Mouse (Mus musculus) gastrocnemius, adult 2 months (tissue): Measurements from ENCODE around the gene Mettl6. TPM values are rescaled to one million over a fixed set of nuclear protein-coding genes. Genes with fewer than 3 reads are reported as not detected.

Experiments used
- DNase-seq: peaks from one replicate; pipeline ENCODE4 v3.0.0; 2022
- H3K27ac ChIP-seq: fragments of 200-600 bp; 2 replicates; pipeline ENCODE4 v1.8.1; 2022; ENCODE audit warnings: mild to moderate bottlenecking
- H3K4me3 ChIP-seq: fragments of 200-600 bp; 2 replicates; pipeline ENCODE4 v1.8.1; 2022; ENCODE audit warnings: mild to moderate bottlenecking, moderate library complexity
- CTCF ChIP-seq: fragments of 200-600 bp; IDR thresholded peaks from 2 replicates; pipeline ENCODE4 v1.8.1; 2022; ENCODE audit warnings: antibody characterized with exemption, mild to moderate bottlenecking, moderate library complexity
- intact Hi-C: fragments of 180-260 bp; cut with DNase I; formaldehyde crosslinking; loops from one replicate; pipeline ENCODE4 v1.15.1; 2025
- long read RNA-seq, 2 experiments: library from polyadenylated mRNA; stranded (forward); transcript quantifications; one replicate each; pipeline ENCODE4 v2.0.0; 2021
- total RNA-seq, 2 experiments: library from RNA; stranded (reverse); gene quantifications; 2 replicates each; pipeline ENCODE4 v1.2.3; 2021

Gene Mettl6
- total RNA-seq: 1 to 10 TPM; 9.5 to 9.8 TPM
- long read RNA-seq, experiment 1, transcript Mettl6-201 (6 exons, 3,946 nt): major isoform, 6 of 9 reads
- long read RNA-seq, experiment 1, partial matches to known transcripts: 1 of 9 reads
- long read RNA-seq, experiment 1, other reads (novel, unspliced or antisense): 1 of 9 reads
- long read RNA-seq, experiment 2, transcript Mettl6-201 (6 exons, 3,946 nt): major isoform, 5 of 10 reads
- long read RNA-seq, experiment 2, partial matches to known transcripts: 0 of 10 reads
- long read RNA-seq, experiment 2, other reads (novel, unspliced or antisense): 5 of 10 reads

- no peak for TF ChIP-seq CTCF
- DNase-seq: peak; percentile 94
- H3K4me3 ChIP-seq: peak within 1 kb of the TSS; percentile 99
- intact Hi-C loops: loop anchor here (10.0 kb wide), 2 partner anchors 240 to 590 kb away; partner anchors contain the start of genes Bap1, Dph3, Oxnad1 and Phf7
- peak within 1 kb of the TSS; percentile 92 for H3K27ac ChIP-seq
These were observed at the start of gene Mettl6 for GRCm38 (mm10) chr14:31494975-31495455. TSS of gene Mettl6 (minus strand) at chr14:31495040.

- intact Hi-C loops: no loop called here
- no peak for DNase-seq
- Histone ChIP-seq H3K27ac (no peak overlapping the region), H3K4me3 (no peak overlapping the region)
- TF ChIP-seq CTCF: no peak
These were observed 49.1 kb upstream of the Mettl6 start for GRCm38 (mm10) chr14:31543885-31544442.

- peak; percentile 83 for DNase-seq
- peak; percentile 22; the same call in 1 of the 2 replicates for TF ChIP-seq CTCF
- intact Hi-C loops: loop anchor here (2.0 kb wide), 1 partner anchor 20 kb away; no protein-coding TSS in a partner anchor
- no peak overlapping the region for H3K4me3 ChIP-seq
- peak overlapping the region; percentile 65 for H3K27ac ChIP-seq
These were observed 42.5 kb upstream of the Mettl6 start for GRCm38 (mm10) chr14:31537298-31537697.

- TF ChIP-seq CTCF: no peak
- no peak for DNase-seq
- no peak overlapping the region for H3K27ac ChIP-seq
- intact Hi-C loops: no loop called here
- no peak overlapping the region for H3K4me3 ChIP-seq
These were observed 37.8 kb upstream of the Mettl6 start for GRCm38 (mm10) chr14:31532656-31533055.

GRCm38 (mm10) chr14:31531506-31532148 is 36.8 kb upstream of the Mettl6 start:
- TF ChIP-seq CTCF: no peak

GRCm38 (mm10) chr14:31530847-31531246 is 36.0 kb upstream of the Mettl6 start:
- TF ChIP-seq CTCF: no peak
- no peak for DNase-seq
- intact Hi-C loops: no loop called here
- no peak overlapping the region for H3K4me3 ChIP-seq
- H3K27ac ChIP-seq: no peak overlapping the region

More at GRCm38 (mm10) chr14:31531506-31532148, 36.8 kb upstream of the Mettl6 start:
- intact Hi-C loops: no loop called here
- no peak overlapping the region for H3K4me3 ChIP-seq
- H3K27ac ChIP-seq: no peak overlapping the region
- no peak for DNase-seq

- no peak overlapping the region for H3K4me3 ChIP-seq
- TF ChIP-seq CTCF: no peak
- intact Hi-C loops: no loop called here
- DNase-seq: no peak
- no peak overlapping the region for H3K27ac ChIP-seq
These were observed 30.4 kb upstream of the Mettl6 start for GRCm38 (mm10) chr14:31525040-31525810.

GRCm38 (mm10) chr14:31521318-31521717 is 26.5 kb upstream of the Mettl6 start:
- no peak for DNase-seq
- TF ChIP-seq CTCF: peak; percentile 52
- intact Hi-C loops: no loop called here

GRCm38 (mm10) chr14:31519165-31519564 is 24.3 kb upstream of the Mettl6 start:
- H3K4me3 ChIP-seq: no peak overlapping the region
- DNase-seq: no peak
- peak; percentile 64 for TF ChIP-seq CTCF
- intact Hi-C loops: loop anchor here (1.0 kb wide), 1 partner anchor 86 kb away; no protein-coding TSS in a partner anchor
- H3K27ac ChIP-seq: no peak overlapping the region

More at GRCm38 (mm10) chr14:31521318-31521717, 26.5 kb upstream of the Mettl6 start:
- Histone ChIP-seq H3K4me3 (no peak overlapping the region), H3K27ac (no peak overlapping the region)

- H3K4me3 ChIP-seq: no peak overlapping the region
- no peak for DNase-seq
- TF ChIP-seq CTCF: no peak
- intact Hi-C loops: no loop called here
- no peak overlapping the region for H3K27ac ChIP-seq
These were observed 21.1 kb upstream of the Mettl6 start for GRCm38 (mm10) chr14:31515895-31516294.

GRCm38 (mm10) chr14:31510322-31510721 is 15.5 kb upstream of the Mettl6 start:
- intact Hi-C loops: no loop called here
- no peak overlapping the region for H3K4me3 ChIP-seq
- no peak for DNase-seq
- TF ChIP-seq CTCF: no peak
- peak overlapping the region; percentile 0; the same call in 1 of the 2 replicates for H3K27ac ChIP-seq

- no peak overlapping the region for H3K4me3 ChIP-seq
- peak; percentile 67 for DNase-seq
- intact Hi-C loops: no loop called here
- TF ChIP-seq CTCF: no peak
- peak overlapping the region; percentile 0; the same call in 1 of the 2 replicates for H3K27ac ChIP-seq
These were observed 15.1 kb upstream of the Mettl6 start for GRCm38 (mm10) chr14:31509911-31510310.
